ENCODE assay signal across 17 mouse cellular contexts in the genomic region with DNA sequence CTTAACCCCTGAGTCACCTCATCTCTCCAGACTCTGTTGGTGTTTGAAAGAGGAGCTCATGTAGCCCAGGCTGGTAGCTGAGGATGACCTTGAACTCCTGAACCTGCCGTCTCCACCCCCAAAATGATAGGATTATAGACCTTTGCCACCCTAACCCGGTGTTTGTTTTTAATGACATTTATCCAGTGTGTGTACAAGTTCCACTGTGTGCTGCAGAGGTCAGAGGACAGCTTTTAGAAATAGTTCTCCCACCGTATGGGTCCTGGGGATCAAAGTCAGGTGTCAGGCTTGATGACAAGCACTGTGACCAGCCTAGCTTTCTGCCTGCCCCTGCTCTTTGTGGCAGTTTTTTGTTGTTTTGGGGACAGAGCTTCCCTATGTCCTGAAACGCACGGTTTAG. TPM values are rescaled to one million over a fixed set of nuclear protein-coding genes. Genes with fewer than 3 reads are reported as not detected.
DNase-seq lines count a peak whose midpoint lies in the region; ATAC-seq lines count a peak whose summit lies in the region.
"Had no signal": no experiment of that assay in that cellular context is flagged by ENCODE, and none has a peak within 500 bp of the region (broad histone marks: within the 10 kb centered on the region; RNA-seq: fewer than 3 reads in every experiment).

No protein-coding gene starts in this region.

- no peak overlapping the region for H3K4me3 ChIP-seq in heart, embryonic 10.5 days
- no peak overlapping the region for H3K4me3 ChIP-seq in kidney, embryonic 16.5 days (ENCODE audit: low read length)
- H3K4me3 ChIP-seq in kidney, embryonic 14.5 days (ENCODE audit: low read length) = no peak overlapping the region
- no peak overlapping the region for H3K4me3 ChIP-seq in liver, embryonic 12.5 days
- no peak overlapping the region for H3K4me3 ChIP-seq in stomach, embryonic 16.5 days (replicated peaks; ENCODE audit: low read length)
- H3K4me3 ChIP-seq: embryonic facial prominence, embryonic 13.5 days; limb, embryonic 12.5 days had no signal

- peak overlapping the region; percentile 90 for H3K27ac ChIP-seq in heart, embryonic 10.5 days
- H3K27ac ChIP-seq in kidney, embryonic 16.5 days (ENCODE audit: low read length) = no peak overlapping the region
- H3K27ac ChIP-seq in kidney, embryonic 14.5 days (ENCODE audit: low read depth, low read length) = no peak overlapping the region
- H3K27ac ChIP-seq in liver, embryonic 12.5 days = peak overlapping the region; percentile 95
- no peak overlapping the region for H3K27ac ChIP-seq in stomach, embryonic 16.5 days (ENCODE audit: low read length)
- H3K27ac ChIP-seq: embryonic facial prominence, embryonic 13.5 days; hindbrain, postnatal 0 days; left cerebral cortex, adult 2 months; limb, embryonic 12.5 days had no signal

- peaks cover 25% of the 10 kb centered on the region for H3K4me1 ChIP-seq in heart, embryonic 10.5 days
- H3K4me1 ChIP-seq in kidney, embryonic 16.5 days (ENCODE audit: insufficient read depth, low read length) = peaks cover 7% of the 10 kb centered on the region
- H3K4me1 ChIP-seq in kidney, embryonic 14.5 days (ENCODE audit: control insufficient read depth, insufficient read depth, low read length) = no peaks in the 10 kb centered on the region
- peaks cover 54% of the 10 kb centered on the region for H3K4me1 ChIP-seq in liver, embryonic 12.5 days
- peaks cover 10% of the 10 kb centered on the region; the same call in 1 of the 2 replicates for H3K4me1 ChIP-seq in stomach, embryonic 16.5 days (ENCODE audit: control insufficient read depth, insufficient read depth, low read length)

- DNase-seq in heart, embryonic 10.5 days (ENCODE audit: low spot score) = no peak
- no peak for DNase-seq in heart, adult 9 months (ENCODE audit: low spot score in 2 of 2)
- no peak for DNase-seq in urinary bladder, postnatal 25 days (ENCODE audit: low spot score)
- DNase-seq: cerebellum, adult 18-20 months; kidney, adult 9 months; lung, postnatal 36 days had no signal

- no peaks in the 10 kb centered on the region for H3K9me3 ChIP-seq in heart, embryonic 10.5 days
- H3K9me3 ChIP-seq in kidney, embryonic 16.5 days (ENCODE audit: low read length) = no peaks in the 10 kb centered on the region
- no peaks in the 10 kb centered on the region for H3K9me3 ChIP-seq in kidney, embryonic 14.5 days (ENCODE audit: control insufficient read depth, low read length)
- H3K9me3 ChIP-seq in liver, embryonic 12.5 days (replicated peaks) = no peaks in the 10 kb centered on the region
- H3K9me3 ChIP-seq in stomach, embryonic 16.5 days (replicated peaks; ENCODE audit: control insufficient read depth, low read length) = no peaks in the 10 kb centered on the region
- H3K9me3 ChIP-seq: embryonic facial prominence, embryonic 13.5 days; limb, embryonic 12.5 days; stomach, embryonic 15.5 days had no signal

- no peaks in the 10 kb centered on the region for H3K27me3 ChIP-seq in heart, embryonic 10.5 days (ENCODE audit: insufficient read depth, poor library complexity, severe bottlenecking)
- H3K27me3 ChIP-seq in kidney, embryonic 16.5 days (ENCODE audit: insufficient read depth, low read length) = no peaks in the 10 kb centered on the region
- H3K27me3 ChIP-seq in kidney, embryonic 14.5 days (ENCODE audit: control insufficient read depth, insufficient read depth, low read length) = no peaks in the 10 kb centered on the region
- no peaks in the 10 kb centered on the region for H3K27me3 ChIP-seq in liver, embryonic 12.5 days (replicated peaks)
- no peaks in the 10 kb centered on the region for H3K27me3 ChIP-seq in stomach, embryonic 16.5 days (ENCODE audit: control insufficient read depth, insufficient read depth, low read length)
- H3K27me3 ChIP-seq: embryonic facial prominence, embryonic 13.5 days; limb, embryonic 12.5 days; stomach, embryonic 15.5 days had no signal

- ATAC-seq in kidney, embryonic 16.5 days (ENCODE audit: low FRiP score, low TSS enrichment) = no peak
- no peak for ATAC-seq in kidney, embryonic 14.5 days (ENCODE audit: low FRiP score, low TSS enrichment)
- ATAC-seq in liver, embryonic 12.5 days = 0 out of 2 replicates have a peak, but pooled peaks have one; percentile 18
- ATAC-seq in stomach, embryonic 16.5 days (ENCODE audit: insufficient read depth, low FRiP score) = no peak
- no peak for ATAC-seq in megakaryocyte-erythroid progenitor cell, adult 5-6 weeks (replicated peaks; ENCODE audit: low FRiP score, low TSS enrichment, poor library complexity, severe bottlenecking)
- ATAC-seq: hindbrain, postnatal 0 days had no signal

- no peaks in the 10 kb centered on the region for H3K36me3 ChIP-seq in heart, embryonic 10.5 days
- no peaks in the 10 kb centered on the region for H3K36me3 ChIP-seq in kidney, embryonic 16.5 days (ENCODE audit: insufficient read depth, low read length)
- H3K36me3 ChIP-seq in kidney, embryonic 14.5 days (ENCODE audit: control insufficient read depth, insufficient read depth, low read length) = no peaks in the 10 kb centered on the region
- H3K36me3 ChIP-seq in liver, embryonic 12.5 days = no peaks in the 10 kb centered on the region
- H3K36me3 ChIP-seq in stomach, embryonic 16.5 days (ENCODE audit: control insufficient read depth, insufficient read depth, low read length) = no peaks in the 10 kb centered on the region
- H3K36me3 ChIP-seq: embryonic facial prominence, embryonic 13.5 days; limb, embryonic 12.5 days; stomach, embryonic 15.5 days had no signal

- H3K9ac ChIP-seq in kidney, embryonic 16.5 days (replicated peaks; ENCODE audit: low read length) = peak overlapping the region; percentile 28; the same call in 1 of the 2 replicates
- H3K9ac ChIP-seq in kidney, embryonic 14.5 days (ENCODE audit: low read depth, low read length) = no peak overlapping the region
- no peak overlapping the region for H3K9ac ChIP-seq in liver, embryonic 12.5 days
- H3K9ac ChIP-seq in stomach, embryonic 16.5 days (ENCODE audit: low read length) = peak overlapping the region; percentile 66; the same call in 1 of the 2 replicates
- H3K9ac ChIP-seq: limb, embryonic 12.5 days; stomach, embryonic 15.5 days had no signal

- 60% methylated on average over 5 of the region's 5 CpGs for WGBS in heart, embryonic 10.5 days
- 44% methylated on average over 5 of the region's 5 CpGs for WGBS in kidney, embryonic 16.5 days
- 42% methylated on average over 5 of the region's 5 CpGs for WGBS in kidney, embryonic 14.5 days
- 51% methylated on average over 5 of the region's 5 CpGs for WGBS in liver, embryonic 12.5 days (ENCODE audit: insufficient replicate concordance)
- WGBS in stomach, embryonic 16.5 days = 46% methylated on average over 5 of the region's 5 CpGs

- H3K4me2 ChIP-seq in kidney, embryonic 16.5 days (replicated peaks; ENCODE audit: low read depth, low read length) = no peak overlapping the region
- H3K4me2 ChIP-seq in kidney, embryonic 14.5 days (replicated peaks; ENCODE audit: low read depth, low read length) = no peak overlapping the region
- H3K4me2 ChIP-seq in liver, embryonic 12.5 days = 0 out of 2 replicates have a peak overlapping the region, but pooled peaks have one; percentile 0
- no peak overlapping the region for H3K4me2 ChIP-seq in stomach, embryonic 16.5 days (ENCODE audit: low read depth, low read length)
- H3K4me2 ChIP-seq: limb, embryonic 12.5 days; midbrain, embryonic 11.5 days had no signal

RNA-seq across cellular contexts. Expression of gene Atxn2, which starts 11.2 kb away (rescaled TPM):
- polyA plus RNA-seq in heart, embryonic 10.5 days (2016; fragmentation: Nextera tagmentation; extraction: Ambion mirVana) = 38.2 and 46.8 TPM in 2 replicates
- 38.9 and 56.5 TPM in 2 replicates for polyA plus RNA-seq in kidney, embryonic 16.5 days (2015; fragmentation: Nextera tagmentation; extraction: Ambion mirVana)
- 76.6 and 88.5 TPM in 2 replicates for polyA plus RNA-seq in kidney, embryonic 14.5 days (2014; fragmentation: Nextera tagmentation; extraction: Ambion mirVana)
- polyA plus RNA-seq in liver, embryonic 12.5 days (2016; fragmentation: Nextera tagmentation; extraction: Ambion mirVana) = 40.5 and 40.8 TPM in 2 replicates
- polyA plus RNA-seq in stomach, embryonic 16.5 days (2015; fragmentation: Nextera tagmentation; extraction: Ambion mirVana) = 33.1 and 36.6 TPM in 2 replicates
- 117 and 144 TPM in 2 replicates for total RNA-seq in megakaryocyte-erythroid progenitor cell, adult 5-6 weeks (2014; fragmentation: Nextera tagmentation)
- total RNA-seq in megakaryocyte-erythroid progenitor cell, adult 5-6 weeks (2017) = 39.4 and 41.0 TPM in 2 replicates

RNA-seq across cellular contexts. Expression of gene Brap, which starts 39.5 kb away (rescaled TPM):
- 33.2 and 35.5 TPM in 2 replicates for polyA plus RNA-seq in heart, embryonic 10.5 days (2016; fragmentation: Nextera tagmentation; extraction: Ambion mirVana)
- 34.9 and 37.4 TPM in 2 replicates for polyA plus RNA-seq in kidney, embryonic 16.5 days (2015; fragmentation: Nextera tagmentation; extraction: Ambion mirVana)
- 20.5 and 35.2 TPM in 2 replicates for polyA plus RNA-seq in kidney, embryonic 14.5 days (2014; fragmentation: Nextera tagmentation; extraction: Ambion mirVana)
- 35.1 and 36.6 TPM in 2 replicates for polyA plus RNA-seq in liver, embryonic 12.5 days (2016; fragmentation: Nextera tagmentation; extraction: Ambion mirVana)
- 29.5 and 34.5 TPM in 2 replicates for polyA plus RNA-seq in stomach, embryonic 16.5 days (2015; fragmentation: Nextera tagmentation; extraction: Ambion mirVana)
- total RNA-seq in megakaryocyte-erythroid progenitor cell, adult 5-6 weeks (2014; fragmentation: Nextera tagmentation) = 26.8 and 41.9 TPM in 2 replicates
- 57.6 and 62.5 TPM in 2 replicates for total RNA-seq in megakaryocyte-erythroid progenitor cell, adult 5-6 weeks (2017)

RNA-seq across cellular contexts. Expression of gene Acad10, which starts 39.6 kb away (rescaled TPM):
- 1.5 and 2.6 TPM in 2 replicates for polyA plus RNA-seq in heart, embryonic 10.5 days (2016; fragmentation: Nextera tagmentation; extraction: Ambion mirVana)
- polyA plus RNA-seq in kidney, embryonic 16.5 days (2015; fragmentation: Nextera tagmentation; extraction: Ambion mirVana) = 4.3 and 5.7 TPM in 2 replicates
- 1.7 and 3.2 TPM in 2 replicates for polyA plus RNA-seq in kidney, embryonic 14.5 days (2014; fragmentation: Nextera tagmentation; extraction: Ambion mirVana)
- polyA plus RNA-seq in liver, embryonic 12.5 days (2016; fragmentation: Nextera tagmentation; extraction: Ambion mirVana) = 2.5 and 2.6 TPM in 2 replicates
- 3.5 and 5.6 TPM in 2 replicates for polyA plus RNA-seq in stomach, embryonic 16.5 days (2015; fragmentation: Nextera tagmentation; extraction: Ambion mirVana)
- total RNA-seq in megakaryocyte-erythroid progenitor cell, adult 5-6 weeks (2014; fragmentation: Nextera tagmentation) = 6.2 and 14.2 TPM in 2 replicates
- 1.4 and 6.3 TPM in 2 replicates for total RNA-seq in megakaryocyte-erythroid progenitor cell, adult 5-6 weeks (2017)

Comparison
In these comparisons a context has a peak if more than half of its experiments do, and no peak if none do; other contexts are left out.
1. H3K9ac ChIP-seq: peak in kidney, embryonic 16.5 days (single experiment) and stomach, embryonic 16.5 days (single experiment); none in kidney, embryonic 14.5 days (single experiment) and liver, embryonic 12.5 days (single experiment).
2. H3K27ac ChIP-seq: peak in heart, embryonic 10.5 days (single experiment) and liver, embryonic 12.5 days (single experiment); none in kidney, embryonic 16.5 days (single experiment), kidney, embryonic 14.5 days (single experiment) and stomach, embryonic 16.5 days (single experiment).